Mouse (Mus musculus): ENCODE measurements around the gene Cd80.

DNA sequence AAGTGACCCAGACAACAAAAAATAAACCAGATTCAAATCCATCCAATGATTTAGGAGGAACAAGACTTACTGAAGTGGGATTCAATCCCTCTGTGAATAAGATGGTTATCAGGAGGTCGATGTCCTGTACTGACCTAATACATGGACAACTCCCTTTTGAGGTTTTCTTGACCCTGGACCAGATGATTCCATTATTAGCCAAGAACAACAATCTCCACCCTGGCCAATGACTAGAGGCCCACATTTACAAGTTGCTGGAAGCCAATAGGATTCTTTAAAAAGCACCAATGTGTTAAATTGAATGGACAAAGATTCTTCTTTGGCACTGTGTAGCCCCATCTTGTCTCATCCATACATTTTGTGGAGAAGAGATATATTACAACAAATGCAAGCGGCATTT, 30.0 kb upstream of the Cd80 start:
- no peak for TF ChIP-seq CTCF (IDR thresholded peaks at IDR 0.05; ENCODE audit: extremely low read depth, insufficient read depth, insufficient read length, insufficient replicate concordance)
- TF ChIP-seq POLR2A (IDR thresholded peaks at IDR 0.05; ENCODE audit: low read depth, low read length), result no peak

Data from spleen, adult 2 months (tissue).